Mouse (Mus musculus) liver, postnatal 0 days (tissue): ENCODE measurements around the gene Pld1. TPM values are rescaled to one million over a fixed set of nuclear protein-coding genes. Genes with fewer than 3 reads are reported as not detected.
A peak's percentile ranks its signal among the peaks of the same experiment; 100 is the strongest.

ENCODE experiments used
- ATAC-seq: fragments of 200-750 bp; cut with Nextera tagmentation; 2 replicates; pipeline ENCODE4 v1.8.0; 2017; ENCODE audit warnings: mild to moderate bottlenecking, moderate library complexity
- DNase-seq: peaks from one replicate; pipeline ENCODE4 v3.0.0-alpha.2; 2016
- H3K27ac ChIP-seq: fragments of 300-500 bp; sonication (generic); 2 replicates; pipeline ENCODE4 v1.5.1; 2014; ENCODE audit warnings: antibody characterized with exemption, moderate library complexity, mild to moderate bottlenecking, low read depth
- H3K27me3 ChIP-seq: fragments of 300-500 bp; sonication (generic); 2 replicates; pipeline ENCODE4 v1.6.1; 2014; ENCODE audit warnings: low read length, control low read depth, mixed read lengths; ENCODE audit not compliant: insufficient read depth
- H3K36me3 ChIP-seq: fragments of 300-500 bp; sonication (generic); replicated peaks from 2 replicates; pipeline ENCODE4 v1.6.1; 2014; ENCODE audit warnings: mild to moderate bottlenecking, control low read depth, low read length, moderate library complexity, mixed read lengths; ENCODE audit not compliant: insufficient read depth
- H3K4me1 ChIP-seq: fragments of 300-500 bp; sonication (generic); 2 replicates; pipeline ENCODE4 v1.6.1; 2014; ENCODE audit warnings: antibody characterized with exemption, mild to moderate bottlenecking, control low read depth; ENCODE audit not compliant: insufficient read depth
- H3K4me2 ChIP-seq: fragments of 300-500 bp; sonication (generic); 2 replicates; pipeline ENCODE4 v1.6.1; 2014; ENCODE audit warnings: low read depth, mild to moderate bottlenecking, low read length, moderate library complexity, mixed read lengths
- H3K4me3 ChIP-seq: fragments of 300-500 bp; sonication (generic); 2 replicates; pipeline ENCODE4 v1.5.1; 2014; ENCODE audit warnings: low read depth, low read length
- H3K9ac ChIP-seq: fragments of 300-500 bp; sonication (generic); replicated peaks from 2 replicates; pipeline ENCODE4 v1.6.1; 2014; ENCODE audit warnings: mild to moderate bottlenecking, moderate library complexity
- H3K9me3 ChIP-seq: fragments of 300-500 bp; sonication (generic); 2 replicates; pipeline ENCODE4 v1.6.1; 2016; ENCODE audit warnings: mild to moderate bottlenecking, control low read depth, low read length, mixed read lengths
- CTCF ChIP-seq: sonication (generic); IDR thresholded peaks from 2 replicates; pipeline ENCODE4 v1.5.1; 2016; ENCODE audit warnings: antibody characterized with exemption, low read depth
- EP300 ChIP-seq: IDR thresholded peaks from 2 replicates; pipeline ENCODE4 v1.6.1; 2016; ENCODE audit warnings: antibody characterized with exemption, low read depth, mild to moderate bottlenecking
- WGBS: fragments of 180-500 bp; shearing (Covaris S2); extraction: QIAGEN DNeasy Blood & Tissue Kit; methylation state at CpG from one replicate; pipeline ENCODE4 v1.1.7; 2014; ENCODE audit not compliant: insufficient replicate concordance; 5-methylcytosine and 5-hydroxymethylcytosine counted together
- polyA plus RNA-seq: library from polyadenylated mRNA; unstranded; fragments of >200 nt; fragmentation: Nextera tagmentation; extraction: Ambion mirVana; gene quantifications from 2 replicates; pipeline ENCODE4 v1.2.1, GENCODE M21; 2015

Pld1 gene
- polyA plus RNA-seq, 1 experiment from 2014 or later, result 5.1 TPM

DNA sequence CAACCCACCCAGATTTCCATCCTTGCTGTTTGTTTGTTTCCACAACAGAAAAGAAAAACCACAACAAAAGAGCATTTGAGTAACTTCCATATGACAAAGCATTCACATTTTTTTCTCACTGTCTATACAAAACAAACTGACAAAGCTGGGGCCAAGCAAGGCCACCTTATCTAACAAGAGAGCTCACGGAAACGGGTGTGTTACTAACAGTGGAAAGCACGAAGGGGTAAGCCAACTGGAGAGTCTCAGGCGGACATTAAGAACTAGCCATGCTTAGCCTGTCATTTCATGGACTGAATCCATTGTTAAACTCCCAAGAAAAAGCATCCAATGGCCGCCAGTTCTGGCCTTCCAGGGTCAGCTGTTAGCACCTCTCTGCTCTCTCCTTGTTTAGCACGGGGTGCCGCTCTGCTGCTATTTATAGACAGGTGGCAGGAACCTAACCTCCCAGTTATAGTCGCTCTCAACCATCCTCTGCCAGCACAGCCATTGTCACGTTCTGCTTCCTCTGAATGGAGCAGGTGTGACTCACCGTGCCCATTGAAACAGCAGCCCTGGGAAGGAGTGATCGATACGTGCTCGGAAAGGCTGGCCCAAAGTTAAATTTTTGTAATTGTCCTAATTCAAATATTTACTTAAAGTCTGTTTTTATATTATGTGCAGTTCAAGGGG, 33.7 kb upstream of the Pld1 start:
- ATAC-seq (peak; percentile 98), DNase-seq (peak; percentile 65)
- Histone ChIP-seq H3K27ac (peak overlapping the region; percentile 88), H3K4me2 (0 out of 2 replicates have a peak overlapping the region, but pooled peaks have one; percentile 10), H3K4me3 (no peak overlapping the region), H3K36me3 (no peaks in the 10 kb centered on the region), H3K4me1 (peaks cover 13% of the 10 kb centered on the region; the same call in 1 of the 2 replicates), H3K9ac (no peak overlapping the region), H3K9me3 (no peaks in the 10 kb centered on the region), H3K27me3 (no peaks in the 10 kb centered on the region)
- 30% methylated on average over 13 of the region's 13 CpGs for WGBS
- TF ChIP-seq CTCF (peak; percentile 41), EP300 (peak; percentile 78)

- Histone ChIP-seq H3K36me3 (no peaks in the 10 kb centered on the region), H3K27me3 (no peaks in the 10 kb centered on the region), H3K9me3 (peaks cover 8% of the 10 kb centered on the region; the same call in 1 of the 2 replicates), H3K4me2 (no peak overlapping the region), H3K27ac (peak overlapping the region; percentile 88; the same call in 1 of the 2 replicates), H3K9ac (no peak overlapping the region), H3K4me1 (peaks cover 13% of the 10 kb centered on the region; the same call in 1 of the 2 replicates), H3K4me3 (no peak overlapping the region)
- WGBS, result 78% methylated on average over 7 of the region's 7 CpGs
- DNase-seq (no peak), ATAC-seq (no peak)
- TF ChIP-seq CTCF (no peak), EP300 (no peak)
Observed at GRCm38 (mm10) chr3:27906647-27907209, 31.8 kb upstream of the Pld1 start.

DNA sequence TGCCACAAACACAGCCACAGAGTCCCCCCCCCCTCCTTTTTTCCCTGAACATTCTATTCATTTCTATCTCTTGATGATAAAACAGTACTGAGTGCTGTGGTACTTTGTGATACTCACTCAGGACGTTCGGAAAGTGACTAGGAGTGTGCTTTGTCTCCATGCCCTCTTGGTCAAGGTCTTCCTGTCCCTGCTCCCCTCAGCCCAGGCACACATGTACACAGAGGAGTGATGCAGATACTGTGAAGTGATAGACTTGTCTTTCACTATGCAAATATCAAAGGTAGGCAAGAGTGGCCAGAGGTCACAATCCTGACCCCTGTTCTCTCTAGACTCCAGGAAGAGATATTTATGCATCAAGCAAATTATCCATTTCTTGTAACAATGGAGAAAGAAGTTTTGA, 31.2 kb upstream of the Pld1 start:
- ATAC-seq, result 0 out of 2 replicates have a peak, but pooled peaks have one; percentile 6
- WGBS, result 38% methylated on average over 2 of the region's 2 CpGs
- Histone ChIP-seq H3K9me3 (peaks cover 8% of the 10 kb centered on the region; the same call in 1 of the 2 replicates), H3K36me3 (no peaks in the 10 kb centered on the region), H3K4me3 (no peak overlapping the region), H3K4me2 (no peak overlapping the region), H3K9ac (no peak overlapping the region), H3K27me3 (no peaks in the 10 kb centered on the region), H3K4me1 (peaks cover 13% of the 10 kb centered on the region; the same call in 1 of the 2 replicates), H3K27ac (peak overlapping the region; percentile 88; the same call in 1 of the 2 replicates)
- TF ChIP-seq EP300 (no peak), CTCF (no peak)
- DNase-seq, result no peak

DNA sequence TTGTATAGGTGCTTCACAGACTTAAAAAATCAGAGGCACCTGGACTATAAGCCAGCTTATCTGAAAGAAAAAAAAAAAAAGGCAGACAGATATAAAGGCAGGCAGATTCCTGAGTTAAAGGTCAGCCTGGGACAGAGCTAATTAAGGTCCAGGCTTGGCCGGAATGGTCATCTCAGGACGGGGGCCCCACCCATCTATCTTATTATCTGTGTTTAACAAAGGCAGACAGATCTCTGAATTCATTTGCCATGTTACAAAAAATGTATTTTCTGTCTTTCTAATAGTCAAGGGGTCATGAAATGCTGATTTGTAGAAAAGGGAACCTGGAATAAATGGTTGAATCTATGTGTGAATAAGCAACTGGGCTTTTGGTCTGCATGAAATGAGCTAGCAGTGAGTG, 30.2 kb upstream of the Pld1 start:
- Histone ChIP-seq H3K4me2 (no peak overlapping the region), H3K27me3 (no peaks in the 10 kb centered on the region), H3K9me3 (peaks cover 8% of the 10 kb centered on the region; the same call in 1 of the 2 replicates), H3K4me3 (no peak overlapping the region), H3K36me3 (no peaks in the 10 kb centered on the region), H3K4me1 (peaks cover 13% of the 10 kb centered on the region; the same call in 1 of the 2 replicates), H3K9ac (no peak overlapping the region), H3K27ac (peak overlapping the region; percentile 2; the same call in 1 of the 2 replicates)
- TF ChIP-seq EP300 (no peak), CTCF (no peak)
- 63% methylated on average over 2 of the region's 2 CpGs for WGBS
- ATAC-seq (no peak), DNase-seq (no peak)

GRCm38 (mm10) chr3:27909016-27909415, 29.5 kb upstream of the Pld1 start:
- Histone ChIP-seq H3K27me3 (no peaks in the 10 kb centered on the region), H3K4me1 (peaks cover 13% of the 10 kb centered on the region; the same call in 1 of the 2 replicates), H3K4me3 (no peak overlapping the region), H3K9ac (no peak overlapping the region), H3K36me3 (no peaks in the 10 kb centered on the region), H3K27ac (no peak overlapping the region), H3K9me3 (peaks cover 8% of the 10 kb centered on the region; the same call in 1 of the 2 replicates), H3K4me2 (no peak overlapping the region)
- ATAC-seq, result no peak
- DNase-seq, result no peak
- no peak for TF ChIP-seq CTCF
- TF ChIP-seq EP300, result no peak
- WGBS, result 78% methylated on average over 3 of the region's 3 CpGs

DNA sequence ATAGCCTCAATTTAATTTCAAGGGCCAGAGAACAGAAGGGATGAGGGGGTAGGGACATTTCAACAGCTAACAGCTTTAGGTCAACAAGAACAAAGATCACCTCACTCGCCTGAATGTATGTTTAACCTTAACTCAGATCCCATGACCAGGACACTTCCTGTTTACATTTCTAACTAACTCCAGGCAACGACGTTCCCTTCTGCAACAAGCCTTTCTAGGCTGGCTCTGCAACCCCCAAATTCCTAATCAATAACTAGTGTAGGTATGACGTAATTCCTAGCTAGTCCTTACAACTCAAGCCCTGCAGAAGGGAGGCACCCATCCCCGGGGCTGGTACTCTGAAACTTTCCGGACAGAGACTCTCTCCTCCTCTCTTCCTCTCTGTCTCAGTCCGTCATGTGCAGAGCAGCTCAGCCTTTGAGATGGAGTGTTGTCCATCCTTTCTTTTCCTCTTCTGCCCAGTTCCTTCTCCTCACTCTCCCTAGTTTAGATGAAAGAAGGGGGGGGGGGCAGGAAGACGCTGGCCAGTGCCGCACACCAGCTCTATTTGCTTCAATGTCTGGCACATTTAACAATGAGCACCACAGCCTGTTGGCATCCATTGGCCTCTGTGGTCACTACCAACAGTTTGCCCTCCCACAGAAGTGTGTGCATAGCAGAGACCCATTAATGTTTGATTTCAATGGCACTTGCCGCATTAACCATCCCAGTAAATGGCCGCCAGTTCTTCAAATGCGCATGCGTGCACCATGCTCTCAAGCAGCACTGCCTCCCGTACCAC, 19.6 kb upstream of the Pld1 start:
- TF ChIP-seq EP300, result peak; percentile 77
- no peak for TF ChIP-seq CTCF
- H3K4me1 ChIP-seq, result no peaks in the 10 kb centered on the region
- WGBS, result 64% methylated on average over 14 of the region's 14 CpGs
- H3K36me3 ChIP-seq, result no peaks in the 10 kb centered on the region
- H3K27me3 ChIP-seq, result no peaks in the 10 kb centered on the region
- 0 out of 2 replicates have a peak, but pooled peaks cover 2% of the 10 kb centered on the region for H3K9me3 ChIP-seq
- no peak overlapping the region for H3K4me3 ChIP-seq
- H3K27ac ChIP-seq, result peak overlapping the region; percentile 93
- no peak overlapping the region for H3K9ac ChIP-seq
- H3K4me2 ChIP-seq, result no peak overlapping the region
- ATAC-seq (peak; percentile 95), DNase-seq (no peak)
